Mouse (Mus musculus) ES-E14 (cell line): ENCODE data around the gene Pcsk4. TPM values are rescaled to one million over a fixed set of nuclear protein-coding genes. Genes with fewer than 3 reads are reported as not detected.

Experiments used
- DNase-seq: peaks from one replicate; pipeline ENCODE4 v3.0.0-alpha.2; 2013; ENCODE audit warnings: low read depth, low spot score
- H3K27ac ChIP-seq: 2 replicates; pipeline ENCODE4 v1.5.1; 2012; ENCODE audit warnings: low read depth, mild to moderate bottlenecking, low read length, moderate library complexity, mixed read lengths; ENCODE audit not compliant: poor library complexity, insufficient read depth, severe bottlenecking
- H3K36me3 ChIP-seq: 2 replicates; pipeline ENCODE4 v1.6.1; 2012; ENCODE audit warnings: mild to moderate bottlenecking, low read length, moderate library complexity, mixed read lengths; ENCODE audit not compliant: control insufficient read depth, poor library complexity, insufficient read depth, severe bottlenecking
- H3K4me1 ChIP-seq, 2 experiments: fragments of 150-350 bp in 1 of 2; sonication (generic) in 1 of 2; 2 replicates each; pipeline ENCODE4 v1.6.1; 2012; ENCODE audit warnings: low read length in 2 of 2, mild to moderate bottlenecking in 1 of 2, mixed read lengths in 1 of 2; ENCODE audit not compliant: control insufficient read depth in 2 of 2, insufficient read depth in 2 of 2, poor library complexity in 1 of 2
- H3K4me3 ChIP-seq, 2 experiments: fragments of 150-350 bp in 1 of 2; sonication (generic) in 1 of 2; 2 replicates each; pipeline ENCODE4 v1.5.1; 2012; ENCODE audit warnings: low read length in 2 of 2, low read depth in 1 of 2, mild to moderate bottlenecking in 1 of 2, mixed read lengths in 1 of 2; ENCODE audit not compliant: insufficient read depth in 1 of 2, poor library complexity in 1 of 2, severe bottlenecking in 1 of 2
- H3K9ac ChIP-seq: 2 replicates; pipeline ENCODE4 v1.6.1; 2012; ENCODE audit warnings: low read depth, mild to moderate bottlenecking, low read length, mixed read lengths; ENCODE audit not compliant: poor library complexity, insufficient read depth, severe bottlenecking
- H3K9me3 ChIP-seq: fragments of 150-350 bp; sonication (generic); 2 replicates; pipeline ENCODE4 v1.6.1; 2012; ENCODE audit warnings: low read depth, mild to moderate bottlenecking, low read length; ENCODE audit not compliant: control insufficient read depth, insufficient read depth
- CHD2 ChIP-seq: IDR thresholded peaks from 2 replicates; pipeline ENCODE4 v1.6.1; 2014; ENCODE audit warnings: mild to moderate bottlenecking, low read depth, low read length, inconsistent platforms
- HCFC1 ChIP-seq: IDR thresholded peaks from 2 replicates; pipeline ENCODE4 v1.6.1; 2012; ENCODE audit warnings: low read length, inconsistent platforms, borderline replicate concordance; ENCODE audit not compliant: insufficient read depth
- MAFK ChIP-seq: IDR thresholded peaks from 2 replicates; pipeline ENCODE4 v1.6.1; 2014; ENCODE audit warnings: mild to moderate bottlenecking, low read depth, low read length, inconsistent platforms; ENCODE audit not compliant: insufficient read depth
- ZC3H11A ChIP-seq: IDR thresholded peaks from 2 replicates; pipeline ENCODE4 v1.6.1; 2012; ENCODE audit warnings: low read depth, mild to moderate bottlenecking, inconsistent platforms, low read length, borderline replicate concordance
- ZNF384 ChIP-seq: IDR thresholded peaks from 2 replicates; pipeline ENCODE4 v1.6.1; 2012; ENCODE audit warnings: low read depth, low read length, inconsistent platforms
- in situ Hi-C, 2 experiments: fragments of 600-800 bp; cut with MboI; formaldehyde crosslinking; loops; one replicate each; pipeline ENCODE4 v1.15.1; 2025; ENCODE audit warnings: low sequenced_read_pairs in 2 of 2, inconsistent platforms in 1 of 2; ENCODE audit not compliant: unreplicated experiment in 2 of 2
- total RNA-seq: library from RNA; depleted of rRNA; stranded (reverse); fragments of 300-350 nt; gene quantifications from 2 replicates; pipeline ENCODE4 v1.2.3, GENCODE M21; 2012

The Pcsk4 gene
- total RNA-seq, 1 experiment: 1.4 TPM

DNA sequence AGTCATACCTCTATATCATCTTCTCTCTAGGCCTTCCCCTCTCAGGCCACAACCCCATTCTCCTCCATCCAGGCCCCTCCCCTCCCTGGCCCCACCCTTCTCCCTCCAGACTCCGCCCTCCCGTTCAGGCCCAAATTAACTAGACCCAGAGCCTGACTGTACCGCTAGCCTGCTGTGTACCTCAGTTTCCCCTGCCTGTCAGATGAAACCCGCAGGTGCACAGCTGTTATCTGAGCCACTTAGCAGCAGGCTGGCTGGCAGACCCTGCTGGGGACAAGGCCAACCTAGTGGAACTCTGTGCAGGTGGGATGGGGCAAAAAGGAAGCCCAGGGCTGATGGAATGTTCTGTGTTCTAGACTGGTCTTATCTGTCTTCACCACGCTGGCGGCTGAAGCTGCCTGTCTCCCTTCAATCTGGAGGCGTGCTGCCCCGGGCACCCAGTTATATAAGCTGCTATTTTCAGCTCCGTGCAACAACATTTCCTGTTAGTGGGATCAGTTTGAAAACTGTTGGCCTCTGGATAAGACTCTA, 14.9 kb upstream of the Pcsk4 start:
- Histone ChIP-seq H3K4me1 (peaks cover 2 to 38% of the 10 kb centered on the region in 2 experiments; a peak in 3 of 4 replicates), H3K4me3 (no peak overlapping the region), H3K9me3 (no peaks in the 10 kb centered on the region), H3K9ac (no peak overlapping the region), H3K36me3 (no peaks in the 10 kb centered on the region), H3K27ac (no peak overlapping the region)
- in situ Hi-C loops: no loop called here
- no peak for DNase-seq
- TF ChIP-seq ZC3H11A (no peak), HCFC1 (no peak), CHD2 (no peak), MAFK (no peak), ZNF384 (no peak)

DNA sequence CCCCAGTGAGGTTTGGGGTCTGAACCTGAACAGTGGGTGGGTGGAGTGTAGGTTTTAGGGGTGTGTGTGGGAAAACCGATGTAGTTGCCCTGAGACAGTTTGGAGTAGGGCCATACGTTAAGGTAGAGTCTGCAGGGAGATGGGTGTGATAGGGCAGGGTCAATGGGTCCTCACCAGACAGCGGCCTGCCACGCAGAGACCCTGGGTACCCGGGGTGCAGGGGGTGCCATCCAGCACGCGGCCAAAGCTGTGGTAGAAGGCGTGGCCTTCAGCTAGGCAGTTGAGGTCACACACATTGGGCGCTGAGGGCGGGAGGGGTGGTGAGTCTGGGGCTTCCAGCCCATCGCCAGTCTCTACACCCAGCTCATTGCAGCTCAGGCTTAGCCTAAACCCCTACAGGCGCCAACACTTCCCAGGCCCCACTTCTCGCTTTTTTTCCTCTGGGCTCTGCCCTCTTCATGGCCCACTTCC, 14.2 kb upstream of the Pcsk4 start:
- no peak overlapping the region for H3K27ac ChIP-seq
- peaks cover 2 to 36% of the 10 kb centered on the region in 2 experiments; a peak in 3 of 4 replicates for H3K4me1 ChIP-seq
- no peaks in the 10 kb centered on the region for H3K36me3 ChIP-seq
- peak overlapping the region; percentile 21 to 30; a peak in 3 of 4 replicates for H3K4me3 ChIP-seq
- H3K9me3 ChIP-seq: no peaks in the 10 kb centered on the region
- no peak overlapping the region for H3K9ac ChIP-seq
- no peak for DNase-seq
- no peak for TF ChIP-seq CHD2
- TF ChIP-seq ZC3H11A: no peak
- in situ Hi-C loops: no loop called here

DNA sequence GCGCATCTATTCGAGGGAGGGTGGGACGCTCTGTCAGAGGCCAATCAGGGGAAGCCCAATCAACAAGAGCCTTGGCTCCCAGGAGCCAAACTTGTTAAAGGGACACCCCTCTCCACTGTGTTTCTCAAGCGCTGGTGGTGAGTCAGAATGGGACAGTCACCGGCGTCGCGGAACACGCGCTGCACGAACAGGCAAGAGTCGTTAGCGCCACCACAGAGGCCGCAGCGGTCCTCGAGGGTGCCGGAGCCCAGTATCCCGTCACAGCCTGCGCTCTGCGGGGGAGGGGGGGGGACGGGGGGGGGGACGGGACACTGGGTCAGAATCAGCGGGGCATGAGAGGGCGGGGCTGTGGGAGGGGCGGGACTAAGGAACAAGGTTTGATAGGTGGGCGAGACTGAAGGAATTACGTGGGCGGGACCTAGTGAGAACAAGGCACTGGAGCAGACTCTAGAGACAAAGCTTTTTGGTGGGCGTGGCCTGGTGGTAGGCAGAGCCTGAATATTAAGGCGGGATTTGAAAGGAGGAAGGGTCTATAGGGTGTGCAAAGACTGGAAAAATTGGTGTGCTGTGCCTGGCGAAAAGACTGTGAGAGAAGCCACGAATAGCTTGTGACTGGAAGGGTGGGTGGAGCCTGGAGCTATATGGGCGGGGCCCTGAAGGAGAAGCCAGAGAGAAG, 13.6 kb upstream of the Pcsk4 start:
- no peak overlapping the region for H3K9ac ChIP-seq

DNA sequence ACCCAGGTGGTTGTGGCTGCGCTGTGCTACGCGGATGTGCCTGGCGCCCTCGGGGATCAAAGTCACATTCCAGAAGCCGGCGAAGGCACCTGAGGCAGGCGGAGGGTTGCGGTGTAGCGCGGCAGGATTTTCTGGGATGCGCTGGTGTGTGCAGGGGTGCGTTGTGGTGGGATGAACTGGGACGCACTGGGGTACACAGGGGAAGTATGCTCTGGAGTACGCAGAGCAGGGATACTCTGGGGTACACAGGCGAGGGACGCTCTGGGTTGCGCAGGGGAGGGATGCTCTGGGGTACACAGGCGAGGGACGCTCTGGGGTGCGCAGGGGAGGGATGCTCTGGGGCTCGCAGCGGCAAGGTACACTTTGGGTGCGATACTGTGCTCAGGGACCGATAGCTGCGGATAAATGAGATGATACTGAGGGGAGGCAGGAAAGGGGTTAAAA, 13.0 kb upstream of the Pcsk4 start:
- peaks cover 2 to 33% of the 10 kb centered on the region in 2 experiments; a peak in 3 of 4 replicates for H3K4me1 ChIP-seq
- H3K27ac ChIP-seq: no peak overlapping the region
- in situ Hi-C loops: no loop called here
- no peaks in the 10 kb centered on the region for H3K36me3 ChIP-seq
- no peak overlapping the region; the same call in 1 of the 2 replicates for H3K9ac ChIP-seq
- peak overlapping the region; percentile 58 to 70 for H3K4me3 ChIP-seq
- H3K9me3 ChIP-seq: no peaks in the 10 kb centered on the region
- DNase-seq: no peak
- TF ChIP-seq MAFK: no peak
- no peak for TF ChIP-seq ZC3H11A
- no peak for TF ChIP-seq CHD2
- TF ChIP-seq HCFC1: no peak
- no peak for TF ChIP-seq ZNF384

More for the DNA sequence above, 13.6 kb upstream of the Pcsk4 start:
- in situ Hi-C loops: no loop called here
- Histone ChIP-seq H3K27ac (no peak overlapping the region), H3K36me3 (no peaks in the 10 kb centered on the region), H3K9me3 (no peaks in the 10 kb centered on the region), H3K4me3 (peak overlapping the region; percentile 58 to 70), H3K4me1 (peaks cover 2 to 36% of the 10 kb centered on the region in 2 experiments; a peak in 3 of 4 replicates)
- peak; percentile 92 for DNase-seq
- TF ChIP-seq HCFC1 (no peak), ZC3H11A (no peak), MAFK (no peak), CHD2 (no peak), ZNF384 (no peak)
